Mouse (Mus musculus) erythroblast, adult 5-6 weeks (primary cell): ENCODE measurements around the gene Wfdc15a. TPM values are rescaled to one million over a fixed set of nuclear protein-coding genes. Genes with fewer than 3 reads are reported as not detected.
A peak's percentile ranks its signal among the peaks of the same experiment; 100 is the strongest.
"Not testable (repeated sequence)": the region's sequence is repeated elsewhere in the genome, so short reads cannot be mapped to it uniquely, and the experiment has no call there.

Experiments
- ATAC-seq: replicated peaks from 2 replicates; pipeline ENCODE4 v1.8.0; 2016; ENCODE audit warnings: moderate number of reproducible peaks, mild to moderate bottlenecking, moderate TSS enrichment, inconsistent platforms; ENCODE audit not compliant: poor library complexity, low FRiP score, severe bottlenecking
- total RNA-seq, 2 experiments: library from RNA; stranded (forward) in 1 of 2; stranded (reverse) in 1 of 2; fragments of 150-400 nt in 1 of 2; fragments of 200-764, 138-1000 nt in 1 of 2; gene quantifications; 2 replicates each; pipeline versions ENCODE4 v1.2.3 to v1.2.4; 2015 to 2017; ENCODE audit warnings: low replicate concordance in 2 of 2

The Wfdc15a gene
- total RNA-seq (2015; ENCODE audit: low replicate concordance) (not detected in 2 replicates), total RNA-seq (2017; ENCODE audit: low replicate concordance) (not detected in 2 replicates)

DNA sequence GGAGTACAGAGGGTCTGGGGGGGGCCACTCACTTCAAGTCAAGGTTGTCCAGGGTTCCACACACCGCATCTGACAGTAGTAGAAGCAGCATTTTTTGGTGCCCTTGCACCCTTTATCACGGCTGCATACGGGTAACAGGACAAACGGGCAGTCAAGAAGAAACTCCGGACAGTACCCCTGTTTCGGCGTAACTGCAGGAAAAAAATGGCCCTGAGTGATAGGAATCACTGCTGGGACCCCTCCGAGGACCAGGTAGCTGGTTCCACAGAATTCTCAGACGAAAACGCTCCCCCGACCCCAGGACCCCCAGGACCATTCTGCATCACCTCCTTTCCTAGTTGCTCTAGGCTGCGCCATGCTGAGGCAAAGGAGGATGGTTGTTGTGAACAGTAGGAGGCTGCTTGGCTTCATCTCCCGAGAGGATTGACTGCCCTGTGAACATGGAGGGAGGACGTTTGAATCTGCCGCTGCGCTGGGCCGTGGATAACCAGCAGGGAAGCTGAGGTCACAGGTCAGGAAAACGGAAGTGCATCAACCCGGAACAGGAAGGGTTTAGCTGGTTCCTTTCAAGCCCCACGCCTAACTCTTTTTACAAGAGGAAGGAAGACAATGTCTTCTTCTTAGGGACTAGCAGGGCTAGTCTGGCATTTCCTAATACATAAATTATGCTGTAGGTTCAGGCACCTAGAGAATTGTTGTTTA lies at the start of gene Wfdc15a:
Wfdc15a (minus strand) TSS at position 505 of the 702 bp plus-strand sequence.
- no peak for ATAC-seq

DNA sequence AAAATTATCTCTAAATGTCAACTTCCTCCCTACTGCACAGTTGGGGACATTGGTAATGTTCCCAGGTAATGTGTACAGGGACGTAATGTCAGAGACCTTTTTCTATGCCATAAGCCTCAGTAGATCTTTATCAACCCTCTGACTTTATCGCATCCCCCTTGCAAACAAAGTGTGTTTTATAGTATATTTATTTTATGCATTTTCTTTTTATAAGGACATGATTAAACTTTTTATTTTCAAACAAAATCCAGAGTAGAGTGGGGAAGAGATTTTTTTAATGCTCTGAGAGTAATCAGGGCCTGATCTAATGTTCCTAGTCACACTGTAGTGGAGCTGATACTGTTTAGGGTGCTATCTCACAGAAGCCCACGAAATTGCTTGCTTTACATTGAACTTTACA lies 38.4 kb upstream of the Wfdc15a start, which contains the start of gene Svs2:
Svs2 (minus strand) TSS at position 101 of the 400 bp plus-strand sequence.
- no peak for ATAC-seq

DNA sequence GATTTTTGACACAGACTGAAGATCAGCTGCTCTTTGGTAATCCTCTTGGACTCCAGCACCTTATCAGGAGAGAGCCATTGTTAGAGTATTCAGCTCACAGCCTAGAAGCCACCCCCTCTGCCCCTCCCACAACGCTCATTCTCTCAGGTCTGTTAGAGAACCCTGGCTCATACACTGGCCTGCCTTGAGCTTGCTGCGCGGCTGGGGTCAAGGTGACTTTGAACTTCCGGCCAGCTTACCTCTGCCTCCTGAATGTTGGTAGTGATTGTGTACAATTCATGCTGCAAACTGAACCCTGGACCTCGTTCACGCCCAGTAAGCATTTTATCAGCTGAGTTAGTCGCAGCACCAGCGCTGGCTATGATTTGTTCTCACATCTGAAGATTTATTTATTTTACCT lies 32.7 kb upstream of the Wfdc15a start:
- no peak for ATAC-seq

DNA sequence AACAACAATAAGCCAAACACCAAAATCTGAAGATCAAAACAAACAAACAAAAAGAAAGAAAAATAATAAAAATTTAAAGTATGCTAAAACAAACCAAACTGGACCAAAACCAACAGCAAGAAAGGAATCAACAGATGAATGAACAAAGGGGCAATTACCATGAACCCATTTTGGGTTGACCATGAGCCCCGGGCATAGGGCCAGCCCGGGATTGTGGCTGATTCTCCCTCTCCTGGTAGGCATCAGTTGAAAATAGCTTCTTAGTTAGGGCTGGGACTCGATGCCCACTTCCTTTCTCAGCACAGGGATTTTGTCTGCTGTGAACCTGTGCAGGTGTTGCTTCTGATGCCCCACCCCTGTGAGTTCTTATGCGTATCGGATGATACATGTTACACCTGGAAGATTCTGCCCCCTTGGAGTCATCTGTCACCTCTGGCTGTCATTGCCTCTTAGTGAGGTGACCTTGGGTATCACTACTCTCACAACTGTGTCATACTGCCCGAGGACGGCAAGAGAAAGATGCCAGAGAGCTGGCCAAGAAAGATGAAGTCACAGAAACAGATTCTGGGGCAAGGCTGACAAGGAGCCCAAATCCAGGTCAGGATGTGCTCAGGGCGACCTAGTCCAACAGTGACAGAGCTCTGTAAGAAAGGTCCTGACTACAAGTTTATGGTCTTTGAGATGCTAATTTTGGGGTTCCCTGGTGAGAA lies 28.6 kb upstream of the Wfdc15a start:
- ATAC-seq = no peak

DNA sequence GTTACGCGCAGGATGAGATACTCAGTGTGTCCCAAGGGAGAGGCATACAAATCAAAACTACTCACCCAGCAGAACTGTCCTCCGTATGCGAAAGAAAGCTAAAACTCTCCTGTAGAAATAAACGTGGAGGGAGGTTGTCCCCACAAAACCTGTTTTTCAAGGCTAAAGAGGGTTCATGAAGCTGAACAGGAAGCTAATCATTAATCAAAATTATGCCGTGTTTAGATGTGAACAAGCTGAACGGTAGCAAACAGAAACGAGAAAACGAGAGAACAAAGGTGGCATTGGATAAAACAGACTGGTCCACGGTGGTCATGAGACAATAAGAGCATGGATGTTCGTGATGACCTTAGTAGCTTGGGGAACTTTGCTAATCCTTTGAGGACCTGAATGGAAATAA lies 21.6 kb upstream of the Wfdc15a start, which contains the start of gene Wfdc15b:
Wfdc15b (minus strand) TSS at position 139 of the 400 bp plus-strand sequence.
- ATAC-seq = no peak

DNA sequence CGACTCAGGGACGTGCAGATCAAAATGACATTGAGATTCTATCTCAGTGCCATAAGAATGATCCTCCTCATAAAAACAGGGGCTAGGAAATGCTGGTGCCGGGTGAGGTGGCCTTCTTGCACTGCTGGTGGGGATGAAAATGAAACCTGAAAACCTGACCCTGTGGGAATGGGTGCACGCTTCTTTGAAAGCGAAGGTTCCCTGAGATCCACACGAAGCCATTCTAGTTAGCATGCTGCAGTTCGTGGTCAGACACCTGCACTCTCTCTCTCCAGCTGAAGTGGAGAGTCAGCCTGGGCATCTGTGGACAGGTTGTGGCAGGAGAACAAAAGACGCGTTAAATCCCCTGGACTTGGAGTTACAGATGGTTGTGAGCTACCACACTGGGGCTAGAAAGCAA lies 19.4 kb upstream of the Wfdc15a start:
- ATAC-seq = no peak

DNA sequence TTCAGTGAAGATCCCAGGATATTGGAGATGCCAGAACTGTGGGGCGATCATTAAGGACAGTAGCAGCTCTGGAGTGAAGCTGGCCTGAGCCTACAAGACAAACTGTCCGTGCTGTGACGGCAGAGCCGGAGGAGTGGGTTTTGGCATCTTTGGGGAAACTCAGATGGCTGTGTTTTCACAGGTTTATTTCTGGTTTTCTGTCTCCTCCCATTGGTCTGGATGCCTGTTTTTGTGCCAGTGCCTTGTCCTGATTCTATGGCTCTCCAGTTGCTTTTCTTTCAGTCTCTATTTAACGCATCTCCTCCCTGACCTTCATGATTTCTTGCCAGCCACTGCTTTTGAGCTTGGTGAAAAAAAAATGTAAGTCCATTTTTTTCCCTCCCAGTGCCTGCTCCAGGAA lies 12.8 kb upstream of the Wfdc15a start:
- no peak for ATAC-seq

DNA sequence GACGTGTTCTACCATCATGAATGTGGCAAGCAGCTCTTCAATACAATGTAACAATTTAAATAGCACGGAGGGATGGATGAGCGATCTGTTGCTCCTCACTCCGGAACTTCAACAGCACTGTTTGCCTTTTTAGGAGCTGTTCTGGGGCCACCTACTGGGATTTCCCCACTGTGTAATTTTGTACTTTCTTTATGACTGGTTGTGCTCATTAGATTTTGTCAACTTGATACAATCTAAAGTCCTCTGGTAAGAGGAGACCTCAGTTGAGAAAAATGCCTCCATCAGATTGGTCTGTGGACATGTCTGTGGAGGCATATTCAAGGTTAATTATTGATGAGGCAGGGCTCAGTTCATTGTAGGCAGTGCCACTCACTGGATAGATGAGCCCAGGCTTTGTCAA lies 11.0 kb upstream of the Wfdc15a start:
- no peak for ATAC-seq

DNA sequence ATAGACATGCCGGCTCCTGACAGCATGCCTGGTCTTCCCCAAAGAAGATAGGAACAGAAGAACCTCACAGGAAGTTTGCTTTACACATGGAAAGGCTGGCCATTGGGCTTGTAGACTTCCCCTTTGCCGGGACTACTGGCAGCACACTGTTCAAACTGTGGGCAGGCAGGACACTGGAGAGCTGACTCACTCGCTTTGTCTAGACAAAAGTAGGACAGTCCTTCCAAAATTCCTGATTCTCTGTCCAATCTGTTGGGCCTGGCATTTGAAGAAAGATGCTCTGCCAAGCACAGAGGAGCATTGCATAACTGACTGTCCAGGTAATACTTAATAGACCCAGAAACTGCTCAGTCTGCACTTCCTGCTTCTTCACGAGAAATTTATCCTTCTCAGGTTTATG lies 6.7 kb upstream of the Wfdc15a start:
- no peak for ATAC-seq

DNA sequence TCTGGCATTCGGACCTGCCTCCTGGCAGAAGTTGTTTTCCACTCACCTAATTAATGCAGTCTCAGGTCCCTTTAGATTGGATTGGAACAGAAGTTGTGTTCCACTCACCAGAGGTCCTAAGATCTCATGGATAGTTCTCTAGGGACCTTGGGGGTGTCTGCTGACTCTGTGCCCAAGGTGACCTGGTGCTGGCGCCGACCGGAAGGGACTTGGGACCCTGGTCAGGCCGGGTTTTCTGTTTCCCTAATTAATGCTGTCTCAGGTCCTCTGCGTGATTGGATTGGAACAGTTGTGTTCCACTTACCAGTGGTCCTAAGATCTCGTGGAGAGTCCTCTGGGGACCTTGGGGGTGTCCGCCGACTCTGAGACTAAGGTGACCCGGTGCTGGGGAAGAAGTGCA lies 6.1 kb upstream of the Wfdc15a start:
- not testable (repeated sequence) for ATAC-seq

DNA sequence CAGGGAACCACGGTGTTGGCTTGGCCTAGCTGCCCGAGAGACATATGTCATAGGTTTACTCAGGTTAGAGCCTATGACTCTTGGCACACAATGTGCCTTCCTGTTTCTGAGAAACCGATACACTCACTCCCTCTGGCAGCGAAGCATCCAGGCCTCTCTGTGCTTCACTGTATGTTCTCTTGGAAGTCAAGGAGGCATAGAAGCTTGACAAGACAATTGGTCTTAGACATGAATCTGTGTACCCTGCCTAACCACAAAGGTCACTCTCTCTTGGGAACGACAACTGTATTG lies 3.3 kb downstream of the Wfdc15a start:
- no peak for ATAC-seq

DNA sequence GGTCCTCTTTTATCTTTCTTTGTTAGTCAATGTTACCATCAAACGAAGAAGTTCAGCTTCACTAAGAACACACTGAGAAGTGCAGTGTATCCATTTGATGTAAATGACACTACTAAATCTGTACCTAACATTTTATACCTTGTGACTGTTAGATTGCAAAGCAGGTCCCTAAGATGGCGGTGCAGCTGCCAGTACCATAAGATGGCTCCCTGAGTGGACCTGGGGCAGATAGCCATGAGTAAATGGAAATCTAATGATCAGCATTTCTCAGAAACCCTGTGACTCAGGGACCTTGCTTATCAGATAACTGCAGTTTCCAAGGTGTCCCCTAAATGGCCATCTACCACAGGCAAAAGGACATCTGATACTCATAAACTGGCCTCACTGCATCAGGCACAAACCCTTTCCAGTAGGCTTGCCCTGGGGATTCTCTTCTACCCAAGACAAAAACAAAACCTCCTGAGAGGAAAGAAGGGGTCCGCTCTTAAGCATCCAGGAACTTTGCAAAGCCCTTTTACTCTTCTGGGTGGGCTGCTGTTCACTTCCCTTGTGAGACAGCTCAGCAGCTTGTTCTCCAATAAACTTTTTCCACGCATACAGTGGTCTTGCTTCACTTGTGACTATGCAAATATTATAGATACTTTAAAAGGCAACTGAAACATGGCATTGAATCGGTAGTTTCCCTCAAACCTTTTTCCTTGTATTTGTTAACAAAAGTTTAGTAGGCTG lies 3.8 kb downstream of the Wfdc15a start:
- ATAC-seq = no peak

DNA sequence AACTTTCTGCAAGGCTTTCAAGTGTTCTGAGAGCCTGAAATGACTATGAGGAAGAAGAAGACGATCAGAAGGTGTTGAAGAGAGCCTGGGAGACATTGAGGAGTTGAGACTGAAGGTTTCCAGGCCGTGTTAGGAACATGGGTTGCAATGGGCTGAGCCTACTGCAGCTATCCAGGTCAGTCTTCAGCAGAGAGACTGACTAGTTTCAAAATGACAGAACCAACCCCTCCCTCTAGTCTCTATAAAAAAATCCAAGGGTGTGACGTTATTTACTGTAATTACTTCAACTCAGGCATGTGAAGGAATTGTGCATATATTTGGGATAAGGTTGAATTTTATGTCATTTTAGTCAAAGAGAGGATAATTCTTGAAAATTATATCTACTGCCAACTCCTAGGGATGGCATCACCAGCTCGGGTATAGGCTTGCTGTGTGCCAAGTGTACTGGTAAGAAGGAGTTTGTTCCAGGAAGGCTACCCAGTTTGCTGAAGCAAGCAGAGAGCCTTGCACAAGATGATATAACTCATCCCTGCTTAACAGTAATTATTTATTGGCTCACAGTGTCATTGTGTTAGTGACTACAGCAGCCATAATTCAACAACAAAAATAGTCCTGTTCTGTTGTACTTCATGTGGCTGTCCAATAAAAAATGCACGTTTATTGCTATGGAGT lies 4.8 kb downstream of the Wfdc15a start:
- ATAC-seq = no peak

DNA sequence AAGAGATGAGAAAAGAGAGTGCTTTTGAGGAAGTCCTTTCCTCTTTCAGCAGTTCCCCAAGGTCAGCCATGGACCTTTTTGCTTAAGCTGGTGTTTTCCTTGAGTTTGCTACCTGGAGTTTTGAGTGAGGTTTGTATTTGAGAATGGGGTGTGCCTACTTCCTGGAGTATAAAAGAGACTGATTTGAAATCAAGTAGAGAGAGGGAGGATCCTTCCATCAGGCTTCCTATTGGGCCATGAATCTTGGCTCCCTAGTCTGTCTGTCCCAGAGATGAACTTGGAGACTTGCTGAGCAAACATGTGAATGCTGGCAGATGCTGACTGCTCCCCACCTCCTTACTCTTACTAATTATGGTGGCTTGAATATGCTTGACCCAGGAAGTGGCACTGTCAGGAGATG lies 7.7 kb downstream of the Wfdc15a start:
- no peak for ATAC-seq

DNA sequence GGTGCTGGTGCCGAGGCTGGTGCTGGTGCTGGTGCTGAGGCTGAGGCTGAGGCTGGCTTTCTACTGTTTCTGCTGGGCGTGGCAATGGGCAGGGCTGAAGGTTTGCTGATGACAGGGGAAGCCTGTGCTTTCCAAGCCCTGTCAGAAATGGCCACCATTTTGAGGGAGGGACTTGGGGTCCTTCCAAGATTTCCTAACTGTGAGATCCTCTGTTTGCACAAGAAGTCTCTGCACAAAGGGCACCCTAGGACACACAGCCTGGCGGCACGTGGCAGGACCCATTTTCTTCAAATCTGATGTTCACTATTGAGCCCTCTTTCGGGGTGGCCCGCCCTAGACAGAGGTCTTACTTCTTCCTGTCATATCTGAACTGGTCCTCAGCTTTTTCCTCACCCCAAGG lies 9.4 kb downstream of the Wfdc15a start, which contains the start of gene Wfdc12:
Wfdc12 (minus strand) TSS at position 33 of the 400 bp plus-strand sequence.
- no peak for ATAC-seq

DNA sequence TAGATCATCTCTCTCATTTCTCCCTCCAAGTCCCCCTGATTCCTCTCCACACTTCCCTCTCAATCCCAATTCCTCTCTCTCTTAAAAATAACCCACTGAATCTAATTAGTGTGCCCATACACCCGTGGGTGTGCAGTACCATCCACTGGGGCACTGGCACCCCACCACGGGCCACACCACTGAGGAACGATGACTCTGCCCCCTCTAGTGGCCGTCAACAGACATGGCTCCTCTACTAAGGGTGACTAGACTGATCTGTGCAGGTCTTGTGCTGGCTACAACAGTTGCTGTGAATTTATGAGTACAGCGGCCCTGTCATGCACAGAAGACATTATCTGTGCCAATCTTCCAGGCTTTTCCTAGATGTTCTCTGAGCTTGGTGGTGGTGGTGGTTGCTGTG lies 11.2 kb downstream of the Wfdc15a start:
- ATAC-seq = peak; percentile 73; the same call in 1 of the 2 replicates

DNA sequence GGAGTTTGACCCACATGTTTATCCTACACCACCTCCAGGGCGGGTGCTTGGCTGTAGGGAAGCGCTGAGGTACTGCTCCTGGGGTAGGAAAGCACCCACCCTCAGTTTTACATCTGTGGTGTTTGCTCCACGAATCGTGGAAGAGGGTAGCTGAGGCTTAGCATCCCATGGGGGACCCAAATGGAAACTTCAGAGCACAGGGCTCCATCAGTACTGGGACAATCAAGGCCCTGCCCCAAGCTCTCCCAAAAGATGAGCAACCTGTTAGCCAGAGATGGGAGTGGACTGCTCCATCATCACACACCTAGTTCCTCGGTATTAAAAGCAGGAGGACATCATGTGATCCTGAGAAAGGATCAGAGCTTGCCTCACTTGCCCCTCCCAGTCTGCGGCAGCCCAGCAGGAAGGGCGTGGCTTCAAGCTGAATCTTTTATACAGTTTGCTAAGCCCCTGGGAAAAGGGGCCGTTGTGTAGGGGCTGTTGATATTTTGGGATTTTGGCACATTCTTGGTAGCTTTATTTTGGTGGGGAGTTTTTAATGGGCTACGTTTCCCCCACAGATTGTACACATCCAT lies 15.7 kb downstream of the Wfdc15a start:
- no peak for ATAC-seq

DNA sequence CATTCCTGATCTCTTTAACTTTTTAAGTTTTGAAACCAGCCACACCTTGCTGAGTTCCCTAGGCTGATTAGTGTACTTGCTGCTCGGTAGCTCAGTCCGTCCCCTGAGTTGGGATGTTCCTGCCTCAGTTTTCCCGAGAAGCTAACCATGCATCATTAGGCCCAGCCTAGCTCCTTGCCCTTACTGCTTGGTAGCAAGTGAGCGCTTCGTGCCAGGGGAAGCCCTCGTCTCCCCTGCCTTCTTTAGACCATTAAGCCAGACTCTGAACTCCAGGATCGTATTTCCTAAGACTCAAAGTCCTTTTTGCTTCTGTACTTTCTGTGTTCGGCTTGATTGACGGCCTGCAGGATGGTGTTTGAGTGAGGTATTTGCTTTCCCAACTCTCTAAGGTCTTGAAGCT lies 16.6 kb downstream of the Wfdc15a start:
- ATAC-seq = no peak

DNA sequence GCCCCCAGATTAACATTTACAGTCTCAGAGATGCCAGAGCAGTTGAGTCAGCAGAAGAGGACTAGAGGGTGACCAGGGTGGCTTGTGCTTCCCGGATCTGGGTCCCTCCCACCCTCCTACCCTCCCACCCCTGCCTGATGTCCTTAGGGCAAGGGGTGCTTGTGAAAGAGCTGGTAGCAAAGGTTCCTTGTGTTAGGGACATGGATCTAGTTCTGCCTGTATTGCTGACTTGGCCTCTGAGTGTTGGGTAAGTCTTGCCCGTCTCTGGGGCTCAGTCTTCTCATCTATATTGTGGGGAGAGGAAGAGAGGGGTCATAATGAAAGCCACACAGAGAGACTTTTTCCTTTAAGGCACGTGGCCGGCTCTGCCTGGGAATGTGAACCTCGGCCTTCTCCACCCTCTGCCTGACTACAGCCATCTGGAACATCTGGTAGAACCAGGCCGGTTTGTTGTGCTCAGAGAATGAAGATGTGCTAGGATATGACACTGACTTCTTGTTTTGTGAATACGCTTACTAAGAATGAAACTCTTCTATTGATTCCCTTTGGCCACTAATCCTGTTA lies 17.2 kb downstream of the Wfdc15a start, which contains the start of gene Wfdc5:
Wfdc5 (minus strand) TSS at position 51 of the 564 bp plus-strand sequence.
- ATAC-seq = no peak
